Mouse (Mus musculus): ENCODE measurements at regions not wholly inside any gene's neighbourhood (a gene's known extent, or its start where the extent isn't known, plus 50 kb on each side); places are given as distances from the start of the nearest gene placed in this dataset.

- no peak for TF ChIP-seq CHD2 (IDR thresholded peaks at IDR 0.05; ENCODE audit: low read length)
- no peak for TF ChIP-seq POLR2A (IDR thresholded peaks at IDR 0.05; ENCODE audit: low read depth, low read length)
- no peak for TF ChIP-seq JUND (conservative IDR thresholded peaks at IDR 0.05; ENCODE audit: low read depth, low read length)
- no peak for TF ChIP-seq CTCF (conservative IDR thresholded peaks at IDR 0.05 in 1 of 2, IDR thresholded peaks at IDR 0.05 in 1 of 2; ENCODE audit: low read depth in 2 of 2, low read length in 2 of 2)
- no peak for TF ChIP-seq NRF1 (IDR thresholded peaks at IDR 0.05; ENCODE audit: low read depth, low read length)
- no peak for TF ChIP-seq CHD1 (IDR thresholded peaks at IDR 0.05; ENCODE audit: low read depth, low read length)
- no peak for TF ChIP-seq MEF2A (IDR thresholded peaks at IDR 0.05; ENCODE audit: borderline replicate concordance, low read depth, low read length)
- no peak for TF ChIP-seq RCOR1 (conservative IDR thresholded peaks at IDR 0.05; ENCODE audit: low read depth, low read length)
- TF ChIP-seq UBTF (IDR thresholded peaks at IDR 0.05; ENCODE audit: low read depth, low read length): no peak
- no peak for TF ChIP-seq RAD21 (IDR thresholded peaks at IDR 0.05; ENCODE audit: low read depth, low read length)
- TF ChIP-seq MAZ (IDR thresholded peaks at IDR 0.05; ENCODE audit: low read depth, low read length): no peak
- TF ChIP-seq USF1 (IDR thresholded peaks at IDR 0.05; ENCODE audit: low read depth, low read length): no peak
- TF ChIP-seq MAX (IDR thresholded peaks at IDR 0.05; ENCODE audit: low read length): no peak
Measured at GRCm38 (mm10) chr16:63925195-63925594, 61.2 kb upstream of the Epha3 start.
